Mouse (Mus musculus) midbrain, embryonic 11.5 days (tissue): ENCODE results near the gene Zdhhc24. TPM values are rescaled to one million over a fixed set of nuclear protein-coding genes. Genes with fewer than 3 reads are reported as not detected.

Experiments used
- ATAC-seq: fragments of 200-750 bp; cut with Nextera tagmentation; 2 replicates; pipeline ENCODE4 v1.8.0; 2017; ENCODE audit warnings: moderate TSS enrichment, moderate library complexity; ENCODE audit not compliant: low FRiP score
- DNase-seq: peaks from one replicate; pipeline ENCODE4 v3.0.0; 2015; ENCODE audit warnings: low spot score; ENCODE audit errors: missing footprints
- H3K27ac ChIP-seq: fragments of 300-500 bp; sonication (generic); 2 replicates; pipeline ENCODE4 v1.5.1; 2014; ENCODE audit warnings: low read depth, low read length
- H3K27me3 ChIP-seq: fragments of 300-500 bp; sonication (generic); 2 replicates; pipeline ENCODE4 v1.6.1; 2014; ENCODE audit warnings: mild to moderate bottlenecking, low read length, moderate library complexity, mixed read lengths; ENCODE audit not compliant: control insufficient read depth, insufficient read depth
- H3K36me3 ChIP-seq: fragments of 300-500 bp; sonication (generic); 2 replicates; pipeline ENCODE4 v1.6.1; 2014; ENCODE audit warnings: mild to moderate bottlenecking, low read length, moderate library complexity, mixed read lengths; ENCODE audit not compliant: control insufficient read depth, insufficient read depth
- H3K4me1 ChIP-seq: fragments of 300-500 bp; sonication (generic); 2 replicates; pipeline ENCODE4 v1.6.1; 2014; ENCODE audit warnings: low read length; ENCODE audit not compliant: control insufficient read depth, insufficient read depth
- H3K4me2 ChIP-seq: fragments of 300-500 bp; sonication (generic); 2 replicates; pipeline ENCODE4 v1.6.1; 2014; ENCODE audit warnings: mild to moderate bottlenecking, moderate library complexity
- H3K4me3 ChIP-seq: fragments of 300-500 bp; sonication (generic); 2 replicates; pipeline ENCODE4 v1.5.1; 2014; ENCODE audit warnings: low read depth, low read length
- H3K9ac ChIP-seq: fragments of 300-500 bp; sonication (generic); 2 replicates; pipeline ENCODE4 v1.6.1; 2014; ENCODE audit warnings: low read length
- H3K9me3 ChIP-seq: fragments of 300-500 bp; sonication (generic); 2 replicates; pipeline ENCODE4 v1.6.1; 2016; ENCODE audit warnings: low read length; ENCODE audit not compliant: control insufficient read depth
- WGBS: fragments of 180-500 bp; shearing (Covaris S2); extraction: QIAGEN DNeasy Blood & Tissue Kit; methylation state at CpG from one replicate; pipeline ENCODE4 v1.1.7; 2014; 5-methylcytosine and 5-hydroxymethylcytosine counted together
- polyA plus RNA-seq: library from polyadenylated mRNA; unstranded; fragments of >200 nt; fragmentation: Nextera tagmentation; extraction: Ambion mirVana; gene quantifications from 2 replicates; pipeline ENCODE4 v1.2.1, GENCODE M21; 2014

Zdhhc24 gene
- polyA plus RNA-seq, 1 experiment from 2014 or later: 13.3 TPM

GRCm38 (mm10) chr19:4919652-4920051 is 41.2 kb downstream of the Zdhhc24 start:
- H3K4me2 ChIP-seq: no peak overlapping the region
- H3K9ac ChIP-seq: no peak overlapping the region
- 88% methylated on average over 6 of the region's 6 CpGs for WGBS
- H3K27me3 ChIP-seq: no peaks in the 10 kb centered on the region
- no peak overlapping the region for H3K4me3 ChIP-seq
- peaks cover 35% of the 10 kb centered on the region for H3K36me3 ChIP-seq
- no peaks in the 10 kb centered on the region for H3K9me3 ChIP-seq
- DNase-seq (no peak), ATAC-seq (no peak)
- H3K4me1 ChIP-seq: no peaks in the 10 kb centered on the region
- no peak overlapping the region for H3K27ac ChIP-seq

GRCm38 (mm10) chr19:4925121-4925860 is 46.8 kb downstream of the Zdhhc24 start:
- Histone ChIP-seq H3K4me2 (no peak overlapping the region), H3K4me1 (peaks cover 11% of the 10 kb centered on the region; the same call in 1 of the 2 replicates), H3K9ac (no peak overlapping the region), H3K27me3 (no peaks in the 10 kb centered on the region), H3K27ac (no peak overlapping the region), H3K36me3 (peaks cover 27% of the 10 kb centered on the region), H3K9me3 (no peaks in the 10 kb centered on the region), H3K4me3 (no peak overlapping the region)
- DNase-seq: peak; percentile 54
- ATAC-seq: no peak
- WGBS: 96% methylated on average over 11 of the region's 11 CpGs

DNA sequence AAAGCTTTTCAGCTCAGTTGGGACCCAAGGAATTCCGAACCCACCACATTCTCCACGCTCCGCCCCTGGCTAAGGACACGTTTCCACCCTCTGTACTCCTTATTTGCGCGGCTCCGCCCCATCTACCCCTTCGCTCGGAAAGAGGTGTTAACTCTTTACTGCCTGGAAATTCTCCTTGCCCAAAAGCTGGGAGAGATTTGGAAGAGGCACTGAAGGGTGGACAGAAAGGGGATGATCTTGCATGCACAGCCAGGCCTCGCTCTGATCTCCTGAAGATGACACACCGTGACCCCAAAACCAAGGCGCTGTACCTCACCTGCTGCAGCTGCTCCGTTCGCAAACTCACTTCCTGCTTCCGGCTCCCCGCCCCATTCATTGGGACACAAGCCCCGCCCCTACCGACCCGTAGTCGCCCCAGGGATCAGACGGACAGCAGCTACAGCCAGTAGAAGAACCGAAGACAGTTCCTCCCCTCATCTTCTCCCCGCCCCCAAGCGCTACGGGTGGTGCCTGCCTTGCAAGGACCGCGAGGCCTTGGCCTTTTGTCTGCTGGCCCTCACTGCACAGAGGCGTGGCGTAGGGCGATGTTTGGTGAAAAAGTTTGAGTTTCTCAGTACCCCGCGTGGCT is 49.5 kb downstream of the Zdhhc24 start, which contains the start of gene Dpp3:
Gene Dpp3 (minus strand): TSS at position 384 of the 628 bp plus-strand sequence.
- Histone ChIP-seq H3K9ac (peak within 1 kb of the TSS; percentile 76), H3K9me3 (no peaks in the 10 kb centered on the region), H3K27me3 (no peaks in the 10 kb centered on the region), H3K4me1 (peaks cover 11% of the 10 kb centered on the region; the same call in 1 of the 2 replicates), H3K4me3 (peak within 1 kb of the TSS; percentile 58), H3K4me2 (peak within 1 kb of the TSS; percentile 73), H3K27ac (peak within 1 kb of the TSS; percentile 70), H3K36me3 (peaks cover 12% of the 10 kb centered on the region)
- WGBS: under 1% methylated on average over 32 of the region's 32 CpGs
- ATAC-seq: peak; percentile 98
- DNase-seq: peak; percentile 99

DNA sequence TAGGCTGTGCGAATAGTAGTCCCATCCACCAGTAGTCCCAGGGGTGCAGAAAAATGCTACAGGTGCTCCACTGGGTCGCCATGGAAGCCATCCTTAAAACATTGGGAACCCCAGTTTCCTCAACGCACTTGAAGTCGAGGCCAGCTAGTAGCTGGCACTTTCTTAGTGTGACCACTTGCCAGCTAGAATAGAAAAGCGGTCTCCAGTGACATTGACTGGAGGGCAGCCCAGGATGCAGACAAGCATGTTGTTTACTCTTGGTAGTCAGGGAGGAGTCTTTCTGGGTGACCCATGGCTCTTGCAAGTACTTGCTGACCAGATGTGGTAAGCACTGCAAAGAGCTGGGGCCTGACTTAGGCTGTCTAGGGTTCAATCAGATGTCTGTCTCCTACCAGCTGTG is 50.3 kb downstream of the Zdhhc24 start:
- H3K27me3 ChIP-seq: no peaks in the 10 kb centered on the region
- ATAC-seq (peak; percentile 28), DNase-seq (no peak)
- H3K9me3 ChIP-seq: no peaks in the 10 kb centered on the region
- peaks cover 11% of the 10 kb centered on the region; the same call in 1 of the 2 replicates for H3K4me1 ChIP-seq
- peaks cover 8% of the 10 kb centered on the region for H3K36me3 ChIP-seq
- peak overlapping the region; percentile 73 for H3K4me2 ChIP-seq
- H3K9ac ChIP-seq: peak overlapping the region; percentile 76
- peak overlapping the region; percentile 58 for H3K4me3 ChIP-seq
- H3K27ac ChIP-seq: no peak overlapping the region; the same call in 1 of the 2 replicates
- 63% methylated on average over 5 of the region's 5 CpGs for WGBS

Other genes with a start within 250 kb of the Zdhhc24 start
- gene Gm960, start 180.0 kb upstream of the Zdhhc24 start, polyA plus RNA-seq: 2.3 and 3.4 TPM in 2 replicates
- 13.4 and 14.0 TPM in 2 replicates for gene Sptbn2, start 167.5 kb upstream of the Zdhhc24 start, polyA plus RNA-seq
- 137 and 152 TPM in 2 replicates for gene Rbm4b, start 122.2 kb upstream of the Zdhhc24 start, polyA plus RNA-seq
- 108 and 111 TPM in 2 replicates for gene Rbm4, start 84.8 kb upstream of the Zdhhc24 start, polyA plus RNA-seq
- 12.9 and 27.2 TPM in 2 replicates for gene Gm21992, start 67.1 kb upstream of the Zdhhc24 start, polyA plus RNA-seq
- gene Rbm14, start 67.0 kb upstream of the Zdhhc24 start, polyA plus RNA-seq: 108 and 113 TPM in 2 replicates
- gene Ccs, start 39.3 kb upstream of the Zdhhc24 start, polyA plus RNA-seq: 34.1 and 35.6 TPM in 2 replicates
- 0.07 and 0.11 TPM in 2 replicates for gene Ccdc87, start 39.3 kb upstream of the Zdhhc24 start, polyA plus RNA-seq
- 34.1 and 34.9 TPM in 2 replicates for gene Ctsf, start 23.5 kb upstream of the Zdhhc24 start, polyA plus RNA-seq
- gene Actn3, start 759 bp upstream of the Zdhhc24 start, polyA plus RNA-seq: 0.86 and 1.2 TPM in 2 replicates
- gene Bbs1, start 28.0 kb downstream of the Zdhhc24 start, polyA plus RNA-seq: 6.5 and 7.8 TPM in 2 replicates
- gene Dpp3, start 49.6 kb downstream of the Zdhhc24 start, polyA plus RNA-seq: 153 and 159 TPM in 2 replicates
- 1.3 and 1.5 TPM in 2 replicates for gene Peli3, start 64.5 kb downstream of the Zdhhc24 start, polyA plus RNA-seq
- gene Mrpl11, start 83.5 kb downstream of the Zdhhc24 start, polyA plus RNA-seq: 157 and 158 TPM in 2 replicates
- gene Npas4, start 111.6 kb downstream of the Zdhhc24 start, polyA plus RNA-seq: 0.04 TPM in 1 of 2 replicates, not detected in the other
- 4.2 TPM in 2 replicates for gene Slc29a2, start 145.2 kb downstream of the Zdhhc24 start, polyA plus RNA-seq
- gene B4gat1, start 160.2 kb downstream of the Zdhhc24 start, polyA plus RNA-seq: 40.1 and 41.7 TPM in 2 replicates
- gene AC124502.3, start 160.2 kb downstream of the Zdhhc24 start, polyA plus RNA-seq: 1.6 TPM in 2 replicates
- gene Brms1, start 162.7 kb downstream of the Zdhhc24 start, polyA plus RNA-seq: 66.1 and 68.4 TPM in 2 replicates
- gene Rin1, start 171.8 kb downstream of the Zdhhc24 start, polyA plus RNA-seq: 0.63 and 1.4 TPM in 2 replicates
- 26.7 and 32.2 TPM in 2 replicates for gene Cd248, start 189.4 kb downstream of the Zdhhc24 start, polyA plus RNA-seq
- gene Tmem151a, start 206.9 kb downstream of the Zdhhc24 start, polyA plus RNA-seq: 1.3 TPM in 2 replicates
- gene Yif1a, start 209.9 kb downstream of the Zdhhc24 start, polyA plus RNA-seq: 70.4 and 80.6 TPM in 2 replicates
- gene Cnih2, start 219.9 kb downstream of the Zdhhc24 start, polyA plus RNA-seq: 106 and 115 TPM in 2 replicates
- 214 and 231 TPM in 2 replicates for gene Rab1b, start 228.4 kb downstream of the Zdhhc24 start, polyA plus RNA-seq
- 24.4 and 25.0 TPM in 2 replicates for gene Klc2, start 239.9 kb downstream of the Zdhhc24 start, polyA plus RNA-seq